Mouse (Mus musculus) heart, embryonic 11.5 days (tissue): ENCODE results near the gene Arhgap23. TPM values are rescaled to one million over a fixed set of nuclear protein-coding genes. Genes with fewer than 3 reads are reported as not detected.
A peak's percentile ranks its signal among the peaks of the same experiment; 100 is the strongest.

Experiments
- ATAC-seq: fragments of 200-750 bp; cut with Nextera tagmentation; replicated peaks from 2 replicates; pipeline ENCODE4 v1.8.0; 2017; ENCODE audit warnings: moderate library complexity; ENCODE audit not compliant: insufficient number of reproducible peaks, low FRiP score, low TSS enrichment
- H3K27ac ChIP-seq: fragments of 300-500 bp; sonication (generic); 2 replicates; pipeline ENCODE4 v1.5.1; 2014; ENCODE audit warnings: mild to moderate bottlenecking, low read depth, low read length
- H3K27me3 ChIP-seq: fragments of 300-500 bp; sonication (generic); 2 replicates; pipeline ENCODE4 v1.6.1; 2014; ENCODE audit warnings: mild to moderate bottlenecking, low read length, mixed read lengths; ENCODE audit not compliant: control insufficient read depth, insufficient read depth
- H3K36me3 ChIP-seq: fragments of 300-500 bp; sonication (generic); 2 replicates; pipeline ENCODE4 v1.6.1; 2014; ENCODE audit warnings: mild to moderate bottlenecking, low read length, moderate library complexity, mixed read lengths; ENCODE audit not compliant: control insufficient read depth, insufficient read depth
- H3K4me1 ChIP-seq: fragments of 300-500 bp; sonication (generic); 2 replicates; pipeline ENCODE4 v1.6.1; 2014; ENCODE audit warnings: low read length; ENCODE audit not compliant: control insufficient read depth, insufficient read depth
- H3K4me2 ChIP-seq: fragments of 300-500 bp; sonication (generic); 2 replicates; pipeline ENCODE4 v1.6.1; 2014; ENCODE audit warnings: mild to moderate bottlenecking, moderate library complexity
- H3K4me3 ChIP-seq: fragments of 300-500 bp; sonication (generic); 2 replicates; pipeline ENCODE4 v1.5.1; 2014; ENCODE audit warnings: low read depth, low read length
- H3K9ac ChIP-seq: fragments of 300-500 bp; sonication (generic); 2 replicates; pipeline ENCODE4 v1.6.1; 2014; ENCODE audit warnings: mild to moderate bottlenecking, low read depth, low read length, moderate library complexity
- H3K9me3 ChIP-seq: fragments of 300-500 bp; sonication (generic); replicated peaks from 2 replicates; pipeline ENCODE4 v1.6.1; 2016; ENCODE audit warnings: low read length; ENCODE audit not compliant: control insufficient read depth
- WGBS: fragments of 180-500 bp; shearing (Covaris S2); extraction: QIAGEN DNeasy Blood & Tissue Kit; methylation state at CpG from one replicate; pipeline ENCODE4 v1.1.7; 2014; ENCODE audit not compliant: insufficient replicate concordance; 5-methylcytosine and 5-hydroxymethylcytosine counted together
- polyA plus RNA-seq: library from polyadenylated mRNA; unstranded; fragments of >200 nt; fragmentation: Nextera tagmentation; extraction: Ambion mirVana; gene quantifications from 2 replicates; pipeline ENCODE4 v1.2.1, GENCODE M21; 2014

The Arhgap23 gene
- polyA plus RNA-seq, 1 experiment from 2014 or later, result 8.3 TPM

DNA sequence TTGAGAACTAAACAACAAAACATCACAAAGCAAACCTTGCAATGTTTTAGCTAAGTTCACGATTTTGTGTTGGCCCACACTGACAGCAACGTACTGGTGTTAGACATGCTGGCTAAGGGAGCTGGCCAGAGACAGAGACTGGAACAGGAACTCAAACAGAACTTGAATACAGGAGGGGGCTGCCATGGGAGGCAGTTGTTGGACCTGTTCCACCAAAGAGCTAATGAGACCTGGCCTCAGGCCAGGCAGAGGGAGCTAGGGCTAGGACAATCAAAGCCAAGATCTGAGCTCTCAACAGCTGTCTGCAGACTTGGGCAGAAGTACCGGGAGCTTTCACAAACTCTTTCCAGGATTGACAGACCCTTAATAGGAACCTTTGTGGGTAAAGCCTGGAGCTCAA is 125.3 kb downstream of the Arhgap23 start:
- Histone ChIP-seq H3K9ac (no peak overlapping the region), H3K9me3 (no peaks in the 10 kb centered on the region), H3K4me2 (no peak overlapping the region), H3K36me3 (no peaks in the 10 kb centered on the region), H3K27ac (no peak overlapping the region), H3K4me1 (peaks cover 11% of the 10 kb centered on the region; the same call in 1 of the 2 replicates), H3K27me3 (peaks cover 82% of the 10 kb centered on the region), H3K4me3 (no peak overlapping the region)
- WGBS, result 44% methylated on average over 3 of the region's 3 CpGs
- ATAC-seq, result no peak

DNA sequence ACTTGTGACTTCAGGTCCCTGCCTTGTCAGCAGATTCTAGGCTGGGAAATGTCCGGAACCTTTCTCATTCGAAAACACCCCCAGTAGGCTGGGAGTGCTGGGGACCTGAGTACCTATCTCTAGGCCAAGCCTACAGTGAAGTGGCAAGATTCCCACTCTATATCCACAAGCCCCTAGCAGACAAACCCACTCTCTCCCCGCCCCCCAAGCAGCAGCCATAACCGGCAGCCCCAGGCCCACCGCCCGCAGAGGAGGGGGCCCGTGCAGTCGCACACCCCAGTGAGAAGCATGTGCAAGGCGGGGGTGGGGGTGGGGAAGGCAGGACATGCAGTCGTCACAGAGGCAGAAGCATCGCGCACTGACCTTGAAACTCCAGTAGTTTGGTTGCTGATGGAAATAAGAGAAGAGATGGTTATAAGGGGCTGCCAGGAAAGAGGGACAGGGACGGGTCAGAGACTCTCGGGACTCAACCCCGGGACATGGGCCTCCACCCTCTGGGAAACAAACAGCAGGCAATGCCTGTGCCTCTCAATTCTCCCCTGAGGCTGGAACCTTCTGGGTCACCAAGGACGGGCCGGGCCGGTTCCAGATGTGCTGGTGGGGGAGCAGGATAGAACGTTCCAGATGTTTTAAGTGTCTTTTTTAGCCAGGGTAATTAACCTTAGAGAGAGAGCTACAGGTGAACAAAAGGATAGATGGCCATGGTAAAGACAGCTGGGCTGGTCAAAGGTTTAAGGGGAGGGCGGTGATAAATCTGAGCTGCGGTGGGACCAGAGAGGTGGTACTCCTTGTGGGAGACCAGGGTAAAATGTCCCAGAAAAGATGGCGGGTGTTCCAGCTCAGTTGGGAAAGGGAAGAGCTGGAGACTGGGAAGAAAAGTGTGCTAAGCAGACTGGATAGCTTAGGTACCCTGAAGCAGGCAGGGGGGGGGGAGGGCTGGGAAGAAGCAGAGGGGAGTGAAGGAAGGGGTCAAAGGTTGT is 127.1 kb downstream of the Arhgap23 start:
- no peaks in the 10 kb centered on the region for H3K36me3 ChIP-seq
- no peaks in the 10 kb centered on the region for H3K9me3 ChIP-seq
- ATAC-seq, result no peak
- peaks cover 82% of the 10 kb centered on the region for H3K27me3 ChIP-seq
- peaks cover 8% of the 10 kb centered on the region for H3K4me1 ChIP-seq
- H3K4me3 ChIP-seq, result no peak overlapping the region
- H3K27ac ChIP-seq, result no peak overlapping the region
- no peak overlapping the region for H3K4me2 ChIP-seq
- WGBS, result 72% methylated on average over 22 of the region's 22 CpGs
- H3K9ac ChIP-seq, result no peak overlapping the region

DNA sequence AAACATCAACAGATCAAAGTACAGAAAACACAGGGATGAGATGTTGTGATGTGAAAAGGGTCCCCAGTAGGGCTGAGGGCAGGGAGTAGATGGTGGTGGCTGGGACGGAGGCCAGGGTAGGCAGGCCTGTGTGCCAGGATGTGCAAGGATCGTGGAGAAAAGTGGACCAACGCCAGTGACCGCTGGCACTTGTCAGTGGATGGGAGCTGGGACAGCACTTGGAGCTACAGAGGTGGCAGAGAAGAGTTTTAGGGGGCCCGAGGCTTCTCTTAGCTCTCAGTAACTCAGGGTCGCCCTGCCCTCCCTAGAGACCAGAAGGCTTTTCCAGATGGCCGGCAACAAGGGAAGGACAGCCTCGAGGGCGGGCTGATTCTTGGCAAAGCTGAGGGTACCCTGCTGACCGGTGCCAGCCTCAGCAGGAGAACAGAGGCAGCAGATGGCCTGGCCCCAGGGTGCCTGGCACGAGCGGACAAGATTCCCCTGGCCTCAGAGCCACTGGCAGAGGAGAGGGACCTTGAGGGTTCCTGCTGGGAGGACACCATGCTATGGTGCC is 127.9 kb downstream of the Arhgap23 start:
- 53% methylated on average over 12 of the region's 12 CpGs for WGBS
- Histone ChIP-seq H3K4me1 (peaks cover 8% of the 10 kb centered on the region), H3K4me3 (no peak overlapping the region), H3K27me3 (peaks cover 83% of the 10 kb centered on the region), H3K36me3 (no peaks in the 10 kb centered on the region), H3K9ac (no peak overlapping the region), H3K27ac (no peak overlapping the region), H3K4me2 (no peak overlapping the region), H3K9me3 (no peaks in the 10 kb centered on the region)
- ATAC-seq, result no peak

DNA sequence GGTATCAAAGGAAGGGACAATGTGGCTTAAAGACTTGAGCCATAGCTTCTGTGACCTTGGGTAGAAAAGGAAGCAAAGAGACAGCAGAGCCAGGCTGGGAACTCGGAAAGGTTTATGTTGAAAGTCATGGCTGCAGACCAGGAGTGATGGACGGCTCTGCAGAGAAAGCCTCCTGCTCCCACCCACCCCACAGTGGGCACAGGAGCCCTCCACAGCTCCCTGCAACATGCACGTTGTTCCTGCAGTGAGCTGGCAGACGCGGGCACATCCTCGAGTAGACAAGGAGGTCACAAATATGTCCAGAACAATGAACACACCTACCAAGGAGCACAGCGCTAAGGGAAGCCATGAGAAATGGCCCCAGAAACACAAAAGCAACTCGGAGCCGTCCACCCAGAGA is 128.6 kb downstream of the Arhgap23 start:
- Histone ChIP-seq H3K9me3 (no peaks in the 10 kb centered on the region), H3K9ac (no peak overlapping the region), H3K4me3 (no peak overlapping the region), H3K27me3 (peaks cover 87% of the 10 kb centered on the region), H3K27ac (no peak overlapping the region), H3K36me3 (no peaks in the 10 kb centered on the region), H3K4me2 (no peak overlapping the region), H3K4me1 (peaks cover 8% of the 10 kb centered on the region)
- ATAC-seq, result no peak
- WGBS, result 73% methylated on average over 9 of the region's 9 CpGs

DNA sequence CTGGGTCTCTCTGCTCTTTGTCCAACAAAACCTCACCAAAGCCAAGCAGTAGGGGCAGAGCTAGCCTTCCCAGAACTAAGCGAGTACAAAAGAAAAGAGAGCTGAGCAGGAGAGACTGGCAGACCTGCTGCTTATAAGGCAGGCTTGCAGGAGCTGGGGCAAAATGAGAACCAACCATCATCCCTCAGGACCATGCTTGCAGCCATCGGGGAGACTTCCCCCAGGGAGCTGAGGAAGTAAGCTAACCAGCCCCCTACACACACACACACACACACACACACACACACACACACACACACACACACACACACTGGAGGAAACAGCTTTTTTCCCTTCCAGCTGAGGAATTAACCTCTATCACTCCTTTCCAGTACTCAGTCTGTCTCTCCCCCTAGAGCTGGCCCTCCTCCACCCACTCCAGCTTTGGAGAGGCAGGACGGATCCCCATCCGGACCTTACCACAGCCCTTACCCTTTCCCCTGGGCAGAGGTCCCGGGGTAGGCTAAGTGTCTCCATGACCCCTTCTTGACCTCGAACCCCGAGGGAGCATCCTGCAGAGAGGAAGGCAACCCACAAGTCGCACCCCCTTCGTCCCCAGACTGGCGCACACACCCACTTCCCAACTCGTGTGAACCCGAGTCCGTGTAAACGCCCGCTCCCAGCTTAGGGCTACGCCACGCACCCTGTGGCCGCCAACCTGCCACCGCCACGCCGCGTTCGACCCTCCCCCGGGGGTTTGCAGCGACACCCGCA is 130.7 kb downstream of the Arhgap23 start:
- no peak for ATAC-seq
- peaks cover 99% of the 10 kb centered on the region for H3K27me3 ChIP-seq
- 4% methylated on average over 26 of the region's 26 CpGs for WGBS
- peak overlapping the region; percentile 65 for H3K4me3 ChIP-seq
- H3K27ac ChIP-seq, result no peak overlapping the region
- peak overlapping the region; percentile 59; the same call in 1 of the 2 replicates for H3K9ac ChIP-seq
- no peaks in the 10 kb centered on the region for H3K9me3 ChIP-seq
- H3K36me3 ChIP-seq, result no peaks in the 10 kb centered on the region
- peaks cover 8% of the 10 kb centered on the region for H3K4me1 ChIP-seq
- H3K4me2 ChIP-seq, result peak overlapping the region; percentile 99

DNA sequence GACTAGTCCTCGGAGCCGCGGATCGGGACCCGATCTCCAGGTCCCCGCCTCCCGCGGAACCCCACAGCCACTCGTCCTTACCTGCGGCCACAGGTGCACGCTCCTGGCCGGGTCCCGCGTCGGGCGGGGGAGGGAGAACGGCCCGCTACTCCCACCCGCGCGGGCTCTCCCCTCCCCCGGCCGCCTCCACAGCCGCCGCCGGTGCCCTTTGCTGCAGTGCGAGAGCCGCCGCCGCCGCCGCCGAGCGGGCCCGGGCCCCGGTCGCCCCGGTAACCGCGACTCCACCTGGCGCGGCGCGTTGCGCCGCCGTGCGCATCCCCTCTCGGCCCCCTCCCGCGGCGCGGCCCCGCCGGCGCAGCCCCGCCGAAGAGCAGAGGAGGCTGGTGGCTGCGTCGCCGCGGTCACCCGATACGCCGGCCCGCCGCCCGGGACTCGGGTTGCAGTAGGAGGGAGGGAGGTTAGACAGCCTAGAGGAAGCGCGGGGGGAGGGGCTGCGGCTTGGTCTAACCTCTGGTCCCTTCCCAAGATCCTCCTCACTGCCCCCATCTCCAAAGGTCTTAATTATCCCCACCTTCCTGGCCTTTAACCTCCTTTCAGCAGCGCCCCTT is 131.6 kb downstream of the Arhgap23 start:
- H3K27ac ChIP-seq, result no peak overlapping the region
- H3K9ac ChIP-seq, result peak overlapping the region; percentile 59; the same call in 1 of the 2 replicates

DNA sequence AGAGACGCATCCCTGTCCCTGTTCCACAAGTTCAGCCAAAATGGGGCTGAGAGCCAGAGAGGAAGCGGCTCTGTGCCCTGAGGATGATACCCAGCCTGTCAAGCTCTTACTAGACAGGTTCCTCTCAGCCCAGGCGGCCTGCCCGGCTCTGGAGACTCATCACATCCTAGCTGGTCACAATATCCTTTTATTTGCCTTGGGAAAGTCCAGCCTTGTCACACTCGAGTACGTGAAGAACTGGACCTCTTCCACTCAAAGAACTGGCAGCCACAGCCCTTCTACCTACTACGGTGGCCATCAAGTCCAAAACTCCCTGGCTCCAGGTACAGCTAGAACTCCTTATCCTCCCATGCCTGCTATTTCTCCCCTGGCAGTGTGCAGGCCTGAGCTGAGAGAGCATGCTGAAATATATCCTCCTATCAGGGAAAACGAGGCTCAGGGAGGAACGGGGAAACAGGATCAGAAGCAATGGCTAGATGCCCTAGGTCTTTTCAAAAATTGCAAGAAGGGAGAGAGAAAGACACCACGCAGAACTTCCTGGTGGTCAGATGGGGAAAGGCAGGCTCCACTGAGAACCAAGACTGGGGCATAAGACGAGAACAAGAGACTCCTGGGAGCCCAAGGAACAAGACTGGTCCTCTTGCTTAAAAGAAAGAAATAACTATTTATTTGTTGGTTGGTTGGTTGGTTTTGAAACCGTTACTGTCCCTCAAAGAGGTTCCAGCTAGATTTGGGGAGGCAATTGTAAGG is 132.8 kb downstream of the Arhgap23 start:
- Histone ChIP-seq H3K4me1 (peaks cover 14% of the 10 kb centered on the region), H3K4me2 (no peak overlapping the region), H3K9me3 (no peaks in the 10 kb centered on the region), H3K36me3 (no peaks in the 10 kb centered on the region), H3K4me3 (no peak overlapping the region), H3K9ac (no peak overlapping the region), H3K27ac (no peak overlapping the region), H3K27me3 (peaks cover 100% of the 10 kb centered on the region)
- ATAC-seq, result no peak
- 52% methylated on average over 12 of the region's 12 CpGs for WGBS

More for the DNA sequence above, 131.6 kb downstream of the Arhgap23 start:
- Histone ChIP-seq H3K36me3 (no peaks in the 10 kb centered on the region), H3K4me1 (peaks cover 14% of the 10 kb centered on the region), H3K27me3 (peaks cover 100% of the 10 kb centered on the region), H3K4me3 (peak overlapping the region; percentile 65), H3K4me2 (peak overlapping the region; percentile 99), H3K9me3 (no peaks in the 10 kb centered on the region)
- ATAC-seq, result no peak
- under 1% methylated on average over 52 of the region's 73 CpGs for WGBS
